Mouse (Mus musculus): ENCODE measurements at regions not wholly inside any gene's neighbourhood (a gene's known extent, or its start where the extent isn't known, plus 50 kb on each side); places are given as distances from the start of the nearest gene placed in this dataset.

DNA sequence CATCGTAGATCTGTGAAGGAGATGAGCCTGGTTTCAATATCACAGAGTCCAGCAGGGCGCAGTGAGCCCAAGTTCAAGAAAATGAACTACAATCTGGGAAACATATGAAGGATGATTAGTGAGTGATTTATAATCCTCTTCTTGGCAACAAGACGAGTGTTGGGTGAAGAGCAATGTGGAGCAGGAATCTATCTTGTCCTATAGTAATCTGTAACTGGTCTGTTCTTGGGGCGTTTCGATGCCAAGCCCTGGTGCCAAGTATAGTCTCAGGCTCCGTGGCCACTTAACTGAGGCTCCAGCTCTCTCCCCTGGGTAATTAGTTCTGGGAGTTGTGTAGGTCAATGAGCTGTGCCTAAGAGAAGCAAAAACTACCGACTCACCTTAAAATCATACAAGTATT, 154.4 kb upstream of the Gorab start:
- DNase-seq, result no peak

DNA sequence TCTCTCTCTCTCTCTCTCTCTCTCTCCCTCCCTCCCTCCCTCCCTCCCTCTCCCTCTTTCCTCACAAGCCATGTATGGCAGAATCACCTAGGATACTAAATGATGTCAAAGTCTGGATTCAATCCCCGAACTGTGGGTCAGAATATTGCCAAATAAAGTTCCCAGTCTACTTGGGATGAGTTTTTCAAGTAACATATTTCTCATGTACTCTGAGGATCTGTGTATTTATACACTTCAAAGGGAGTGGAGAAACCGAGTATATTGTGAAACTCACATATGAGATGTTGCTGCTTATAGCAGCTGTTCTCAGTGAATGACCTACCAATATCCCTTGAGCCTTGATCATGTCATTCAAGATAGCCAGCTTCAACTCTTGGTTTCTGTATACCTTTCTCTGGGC, 151.7 kb upstream of the Gorab start:
- DNase-seq, result no peak

DNA sequence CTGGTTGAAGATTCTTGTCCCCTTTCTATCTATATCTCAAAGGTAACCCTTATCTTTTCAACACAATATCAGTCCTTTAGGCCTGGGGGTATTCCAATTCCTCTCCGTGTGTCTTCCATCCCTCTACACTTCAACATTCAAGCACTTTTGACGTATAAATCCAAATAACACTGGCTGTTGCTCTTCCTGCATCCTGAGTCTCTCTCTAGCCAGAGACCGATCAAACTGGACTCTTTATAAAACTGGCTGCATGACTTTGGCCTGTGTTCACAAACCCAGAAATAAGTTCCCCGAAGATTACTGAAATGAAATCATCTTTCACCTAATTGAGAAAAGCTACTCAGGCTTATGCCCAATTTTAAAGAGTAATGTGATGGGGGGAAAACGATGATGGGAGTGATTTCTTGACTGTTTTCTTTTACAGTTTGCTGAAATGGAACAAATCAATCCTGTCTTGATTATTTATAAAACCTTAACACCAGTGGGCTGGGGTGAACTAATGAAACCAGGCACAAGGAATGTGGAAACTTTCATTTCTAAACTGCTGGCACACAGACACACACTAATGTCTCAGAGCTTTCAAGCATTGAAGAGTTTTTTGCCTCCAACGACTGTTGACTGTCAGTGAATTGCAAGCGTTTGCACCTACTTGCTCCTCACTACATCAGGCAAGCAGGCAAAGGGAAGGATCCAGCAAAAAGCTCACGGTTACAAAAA, 135.5 kb upstream of the Gorab start:
- DNase-seq, result no peak

DNA sequence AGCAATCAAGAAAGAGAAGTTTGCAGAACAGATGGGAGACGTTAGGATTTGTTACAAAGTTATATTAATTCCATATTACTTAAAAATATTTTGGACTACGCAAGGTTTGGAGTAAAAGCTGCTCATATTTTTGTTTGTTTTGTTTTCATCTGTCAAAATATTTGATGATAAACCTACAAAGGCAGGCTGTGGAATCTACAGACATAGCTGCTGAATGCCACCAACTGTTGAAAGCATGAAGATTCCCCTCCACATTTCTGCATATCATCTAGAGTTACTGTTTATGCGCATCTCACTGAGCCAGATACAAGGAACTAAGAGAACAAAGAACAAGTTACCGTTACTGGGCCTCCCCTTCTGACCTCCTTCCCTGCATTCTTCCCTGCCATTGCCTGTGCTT, 127.1 kb upstream of the Gorab start:
- no peak for DNase-seq

DNA sequence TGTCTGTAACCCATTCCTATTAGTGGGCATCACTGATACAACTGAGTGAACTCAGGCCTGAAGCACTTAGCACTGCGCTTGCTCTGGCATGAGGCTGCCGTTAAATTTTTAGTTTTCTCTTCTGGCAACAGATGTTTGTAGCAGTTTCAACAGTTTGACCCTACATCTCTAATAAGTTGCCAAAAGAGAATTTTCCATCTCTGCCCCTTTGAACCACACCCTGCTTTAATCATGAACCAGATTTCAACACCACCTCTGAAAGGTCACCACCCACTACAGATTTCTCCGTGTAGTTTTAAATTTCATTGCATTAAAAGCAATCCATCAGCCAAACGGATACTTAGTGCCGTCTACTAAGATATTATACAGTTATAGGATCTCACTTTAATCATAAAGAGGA, 114.5 kb upstream of the Gorab start:
- DNase-seq, result no peak

DNA sequence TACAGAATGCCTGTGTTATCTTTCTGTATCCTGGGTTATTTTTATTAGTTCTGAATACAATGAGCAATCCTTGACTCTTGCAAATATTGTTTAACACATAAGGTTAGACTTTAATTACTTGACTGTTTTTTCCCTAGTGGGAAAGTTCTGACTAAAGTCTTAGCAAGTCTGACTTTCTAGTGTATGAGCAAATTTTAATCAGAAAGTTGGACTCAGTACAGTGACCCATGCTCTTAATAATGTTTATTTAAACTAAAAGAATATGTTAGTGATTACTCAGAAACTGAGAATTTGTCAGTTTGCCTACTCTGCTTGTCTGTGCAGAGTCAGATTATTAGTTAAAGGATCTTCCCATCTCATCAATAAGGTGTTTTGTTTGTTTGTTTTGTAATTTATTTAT, 109.4 kb upstream of the Gorab start:
- DNase-seq, result no peak

DNA sequence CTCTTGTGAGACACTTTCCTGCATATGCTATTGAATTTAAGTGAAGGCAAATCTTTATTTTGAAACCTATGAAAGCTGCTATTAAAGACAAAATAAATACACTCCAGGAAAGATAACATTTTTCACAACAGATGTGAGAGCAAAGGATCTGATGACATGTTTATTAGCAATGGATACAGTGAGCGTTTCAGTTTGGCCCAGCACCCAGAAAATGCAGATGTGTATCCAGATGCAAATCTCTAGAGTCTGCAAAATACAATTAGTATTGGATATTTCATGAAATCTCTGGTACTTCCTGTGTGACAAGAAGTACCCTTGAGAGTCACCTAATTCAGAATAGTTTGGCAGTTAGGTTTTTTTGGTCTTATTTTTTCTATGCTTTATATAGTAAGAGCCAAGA, 108.5 kb upstream of the Gorab start:
- no peak for DNase-seq

DNA sequence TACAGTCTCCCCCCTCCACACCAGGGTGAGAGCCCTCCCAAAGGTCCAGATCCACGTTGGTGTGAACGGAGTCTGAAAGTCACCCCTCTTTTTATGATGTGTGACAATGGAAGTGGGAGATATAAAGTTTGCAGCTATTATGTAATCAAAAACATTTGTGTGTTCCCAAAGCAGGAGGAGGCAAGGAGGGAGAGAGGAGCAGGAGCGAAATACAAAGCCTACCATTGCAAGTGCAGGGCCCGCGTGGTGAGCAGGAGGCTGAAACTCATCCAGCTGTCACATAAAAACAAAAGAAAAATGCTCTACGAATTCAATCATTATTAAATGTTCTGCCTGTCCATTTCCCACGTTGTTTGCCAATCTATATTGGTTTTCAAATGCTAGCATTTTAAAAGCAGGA, 101.6 kb upstream of the Gorab start:
- DNase-seq, result no peak

DNA sequence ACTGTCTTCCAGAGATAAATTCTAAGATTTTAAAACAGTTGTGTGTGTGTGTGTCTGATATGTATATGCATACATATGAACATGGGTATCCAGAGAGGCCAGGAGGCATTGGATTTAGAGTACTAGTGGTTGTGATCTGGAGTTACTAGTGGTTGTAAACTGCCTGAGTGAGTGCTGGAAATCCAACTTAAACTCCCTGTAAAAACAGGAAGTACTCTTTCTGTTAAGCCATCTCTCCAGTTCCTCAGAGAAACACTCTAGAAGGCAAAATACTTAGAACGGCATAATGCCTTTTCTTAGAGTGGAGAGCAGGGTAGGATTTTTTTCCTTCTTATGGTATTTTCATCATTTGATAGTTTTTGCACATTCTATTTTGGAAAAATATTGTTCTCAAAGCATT, 99.1 kb upstream of the Gorab start:
- no peak for DNase-seq

DNA sequence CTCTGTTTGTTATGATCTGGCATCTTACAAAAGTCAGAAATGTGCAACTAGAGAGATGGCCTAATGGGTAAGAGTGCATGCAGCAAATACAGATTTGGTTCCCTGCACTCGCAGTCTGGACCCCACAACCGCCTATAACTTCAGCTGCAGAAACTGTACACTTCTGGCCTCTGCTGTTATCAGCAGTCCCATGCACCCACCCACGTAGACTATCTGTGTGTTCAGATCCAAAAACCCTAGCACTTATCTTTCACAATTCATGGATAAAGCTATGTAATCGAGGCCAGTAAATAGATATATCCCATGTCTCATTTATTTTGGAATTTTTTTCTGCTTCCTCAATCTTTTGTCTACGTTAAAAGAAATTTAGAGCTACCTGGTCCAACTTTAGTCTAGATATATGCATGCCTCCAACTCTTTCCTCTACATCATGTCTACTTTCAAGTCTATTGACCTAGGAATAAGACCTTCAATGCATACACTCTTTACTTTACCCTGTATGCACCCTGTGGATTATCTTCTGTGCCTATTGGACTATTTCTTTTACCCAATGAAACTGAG, 95.0 kb upstream of the Gorab start:
- no peak for DNase-seq

DNA sequence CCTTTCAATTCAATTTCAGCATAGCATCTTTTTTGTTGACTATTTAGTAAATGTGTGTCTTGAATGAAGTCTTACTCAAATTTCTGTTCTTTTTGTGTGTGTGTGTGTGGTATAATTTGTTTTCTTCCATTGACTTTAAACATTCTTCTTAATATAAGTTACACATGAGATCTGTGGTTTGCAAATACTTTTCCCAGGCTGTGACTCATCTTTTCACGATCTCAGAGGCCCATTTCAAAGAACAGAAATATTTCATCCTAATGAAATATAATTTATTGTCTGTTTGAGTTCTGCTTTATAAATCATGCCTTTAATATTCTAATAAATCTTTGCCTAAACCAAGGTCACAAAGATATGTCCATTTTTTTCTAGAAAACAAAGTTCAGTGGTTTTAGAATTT, 92.9 kb upstream of the Gorab start:
- DNase-seq, result no peak

DNA sequence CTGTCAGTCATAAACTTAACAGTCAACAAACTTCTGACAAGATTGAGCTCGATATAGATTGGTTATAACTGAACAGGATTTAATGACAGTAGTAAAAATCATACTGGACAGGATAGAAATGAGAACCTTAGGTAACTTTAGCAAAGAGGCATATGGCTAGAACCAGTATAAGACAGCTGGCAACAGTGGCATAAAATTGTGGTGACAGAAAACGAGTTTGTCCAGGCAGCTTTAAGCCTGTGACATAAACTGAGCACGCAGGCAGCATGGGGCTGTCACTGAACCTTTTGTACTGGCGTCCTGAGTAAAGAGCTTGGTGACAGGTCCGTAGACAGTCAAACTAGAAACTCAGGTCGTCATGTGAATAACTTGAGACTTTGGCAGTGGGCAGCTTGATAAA, 85.1 kb upstream of the Gorab start:
- no peak for DNase-seq

DNA sequence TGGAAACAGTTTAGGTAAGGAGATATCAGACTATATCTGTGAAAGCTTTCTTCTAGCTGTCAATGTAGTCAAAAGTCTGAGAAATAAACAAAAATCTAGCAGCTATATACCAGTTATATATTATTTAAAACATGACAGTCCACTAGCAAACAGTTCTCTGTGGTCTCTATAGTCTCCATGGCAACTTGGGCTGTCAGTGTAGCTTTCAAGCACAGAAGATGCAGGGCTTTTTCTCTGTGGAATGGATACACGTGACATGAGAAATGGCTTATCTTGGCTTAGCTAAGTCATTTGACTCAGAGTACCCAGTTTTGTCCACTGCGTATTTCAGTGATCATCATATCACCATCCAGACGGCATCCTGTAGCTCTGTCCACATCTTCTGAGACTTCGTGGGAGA, 84.6 kb upstream of the Gorab start:
- no peak for DNase-seq

DNA sequence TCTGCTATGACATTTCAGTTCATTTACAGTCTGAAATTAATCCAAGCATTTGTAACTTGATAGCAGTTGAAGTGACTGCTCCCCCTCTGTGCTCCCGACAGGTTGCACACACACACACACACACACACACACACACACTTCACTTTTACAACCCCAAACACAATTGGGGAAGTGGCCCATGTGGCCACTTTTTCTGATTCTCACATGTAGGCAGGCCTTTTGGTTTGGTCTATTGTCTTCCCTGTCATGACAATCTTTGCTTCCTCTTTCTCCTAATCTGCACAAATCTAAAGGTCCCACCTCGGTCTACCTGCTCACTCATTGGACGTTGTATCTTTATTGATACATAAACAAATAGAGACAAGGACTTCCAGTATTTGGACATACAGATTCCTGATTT, 79.6 kb upstream of the Gorab start:
- no peak for DNase-seq

DNA sequence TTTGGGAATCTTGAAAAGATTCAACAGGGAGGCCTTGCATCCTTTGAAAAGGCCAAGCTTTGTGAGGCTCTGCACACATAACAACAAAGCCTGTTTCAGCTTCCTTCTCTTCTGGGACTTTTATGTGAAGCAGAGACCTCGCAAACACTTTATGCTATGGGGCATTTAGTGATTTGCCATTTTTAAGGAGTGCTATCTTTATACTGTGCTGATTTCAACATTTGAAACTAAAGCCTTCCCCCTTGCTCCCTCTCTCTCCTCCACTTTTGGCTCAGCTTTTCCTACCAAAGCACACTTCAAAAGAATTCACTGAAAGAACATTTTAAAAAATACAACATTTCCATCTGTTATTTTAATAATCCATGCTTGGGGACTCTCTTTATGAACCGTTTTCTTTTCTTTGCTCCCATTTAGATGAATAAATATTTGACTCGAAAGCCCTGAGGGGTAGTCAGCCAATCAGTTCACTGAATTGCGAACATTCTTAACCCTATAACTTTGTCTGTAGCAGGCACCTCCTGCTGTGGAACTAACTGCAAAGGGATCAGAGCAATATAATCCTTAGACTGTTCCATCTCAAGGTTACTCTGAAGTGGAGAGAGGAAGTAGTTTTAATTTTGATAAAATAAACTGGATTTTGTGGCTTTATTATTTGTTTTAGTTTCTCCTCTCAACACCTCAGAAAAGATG, 74.2 kb upstream of the Gorab start:
- no peak for DNase-seq

DNA sequence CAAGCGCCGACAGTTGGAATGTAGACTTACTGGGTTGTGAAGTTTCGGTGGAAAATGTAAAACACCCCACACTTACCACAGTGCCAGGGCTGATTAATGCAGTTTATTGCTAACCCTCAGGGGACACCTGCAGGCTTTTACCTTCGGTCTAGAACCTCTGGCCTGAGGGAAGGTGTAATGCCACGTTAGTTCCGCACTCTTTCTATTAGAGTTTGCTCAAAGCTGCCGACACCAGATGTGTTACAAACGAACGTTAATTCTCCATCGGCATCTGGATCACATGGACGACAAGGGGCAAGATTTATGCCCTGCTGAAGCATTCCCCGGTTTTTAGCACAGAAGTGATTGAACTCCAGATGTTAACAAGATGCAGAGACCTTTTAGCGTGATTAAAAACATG, 57.7 kb upstream of the Gorab start:
- DNase-seq, result no peak

DNA sequence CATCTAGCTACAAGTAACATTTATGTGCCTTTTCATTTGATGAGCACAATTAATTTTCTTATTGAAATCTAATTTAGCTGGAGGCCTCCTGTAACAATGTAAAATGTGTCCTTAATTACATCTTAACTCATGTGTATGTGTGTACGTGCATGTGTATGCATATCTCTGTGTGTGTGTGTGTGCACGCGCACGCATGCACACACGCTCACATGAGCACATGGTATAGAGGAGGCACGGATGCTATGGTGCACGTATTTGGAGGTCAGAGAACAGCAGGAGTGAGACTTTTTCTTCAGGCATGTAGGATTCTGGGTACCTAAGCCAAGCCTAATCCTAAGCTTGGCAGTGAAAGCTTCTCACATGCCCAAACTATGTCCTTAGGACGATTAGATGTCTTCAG, 52.9 kb upstream of the Gorab start:
- no peak for DNase-seq

Data from adrenal gland, postnatal 36 days (tissue).